Comparison of ENCODE assay signal across 12 mouse cellular contexts in the genomic region with DNA sequence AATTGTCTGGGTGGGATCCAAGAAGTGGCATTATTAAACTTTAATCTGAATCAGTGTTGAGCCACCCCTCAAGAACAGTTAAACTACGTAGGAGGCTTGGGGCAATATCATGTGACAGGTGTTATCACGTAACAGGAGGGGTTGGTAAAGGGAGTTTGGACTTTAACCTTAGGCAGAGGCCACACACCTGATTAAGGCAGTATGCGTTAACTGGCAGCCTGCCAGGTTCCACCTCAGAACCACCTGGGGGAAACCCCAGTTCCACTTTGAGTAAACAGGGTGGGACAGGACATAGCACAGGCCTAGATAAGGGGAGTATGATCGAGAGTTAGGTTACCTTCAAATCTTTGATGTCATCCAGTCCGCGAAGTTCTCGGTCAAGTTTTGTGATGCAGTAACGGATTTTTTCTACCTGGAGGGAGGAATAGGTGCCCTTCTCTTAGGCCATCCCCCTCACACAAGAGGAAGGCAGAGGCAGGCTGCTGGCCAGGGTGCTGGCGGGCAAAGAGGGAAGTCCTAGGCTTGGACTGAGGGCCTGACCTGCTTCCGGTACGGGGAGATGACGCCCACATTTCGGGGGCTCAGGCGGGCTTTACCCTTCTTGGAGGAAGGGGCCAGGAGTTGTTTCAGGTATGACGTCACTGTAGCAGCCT. TPM values are rescaled to one million over a fixed set of nuclear protein-coding genes. Genes with fewer than 3 reads are reported as not detected.
DNase-seq lines count a peak whose midpoint lies in the region; ATAC-seq lines count a peak whose summit lies in the region.
"Had no signal": no experiment of that assay in that cellular context is flagged by ENCODE, and none has a peak within 500 bp of the region (broad histone marks: within the 10 kb centered on the region; RNA-seq: fewer than 3 reads in every experiment).

No protein-coding gene starts in this region.

- 0 out of 2 replicates have a peak overlapping the region, but pooled peaks have one; percentile 19 for H3K9ac ChIP-seq in heart, embryonic 13.5 days
- no peak overlapping the region for H3K9ac ChIP-seq in embryonic facial prominence, embryonic 15.5 days
- H3K9ac ChIP-seq: forebrain, embryonic 13.5 days; midbrain, embryonic 13.5 days had no signal

- H3K4me2 ChIP-seq in heart, embryonic 13.5 days, result no peak overlapping the region
- H3K4me2 ChIP-seq in embryonic facial prominence, embryonic 15.5 days (replicated peaks), result no peak overlapping the region
- H3K4me2 ChIP-seq: forebrain, embryonic 13.5 days; midbrain, embryonic 13.5 days had no signal

- no peaks in the 10 kb centered on the region for H3K9me3 ChIP-seq in heart, embryonic 13.5 days
- no peaks in the 10 kb centered on the region for H3K9me3 ChIP-seq in embryonic facial prominence, embryonic 15.5 days (replicated peaks)
- H3K9me3 ChIP-seq: forebrain, embryonic 13.5 days; midbrain, embryonic 13.5 days had no signal

- 0 out of 2 replicates have a peak overlapping the region, but pooled peaks have one; percentile 96 for H3K27ac ChIP-seq in heart, embryonic 13.5 days (replicated peaks)
- 0 out of 2 replicates have a peak overlapping the region, but pooled peaks have one; percentile 71 for H3K27ac ChIP-seq in embryonic facial prominence, embryonic 15.5 days (replicated peaks)
- H3K27ac ChIP-seq: midbrain, embryonic 13.5 days had no signal

- no peak for ATAC-seq in heart, embryonic 13.5 days (ENCODE audit: extremely low read depth, insufficient number of reproducible peaks, low FRiP score, low TSS enrichment)
- ATAC-seq in embryonic facial prominence, embryonic 15.5 days (ENCODE audit: insufficient number of reproducible peaks, low FRiP score, low TSS enrichment, low read depth), result no peak
- ATAC-seq: forebrain, embryonic 13.5 days; midbrain, embryonic 13.5 days had no signal

- intact Hi-C loops in heart, postnatal 36 days (cut with DNase I), result no loop called here
- intact Hi-C loops in heart, postnatal 25 days (cut with DNase I), result no loop called here

- H3K4me1 ChIP-seq in heart, embryonic 13.5 days, result peaks cover 52% of the 10 kb centered on the region
- H3K4me1 ChIP-seq in embryonic facial prominence, embryonic 15.5 days, result peaks cover 48% of the 10 kb centered on the region

- no peak overlapping the region for H3K4me3 ChIP-seq in heart, embryonic 13.5 days
- no peak overlapping the region for H3K4me3 ChIP-seq in embryonic facial prominence, embryonic 15.5 days (replicated peaks)
- H3K4me3 ChIP-seq: forebrain, embryonic 13.5 days; midbrain, embryonic 13.5 days had no signal

- no peaks in the 10 kb centered on the region for H3K27me3 ChIP-seq in heart, embryonic 13.5 days (replicated peaks)
- H3K27me3 ChIP-seq in embryonic facial prominence, embryonic 15.5 days, result no peaks in the 10 kb centered on the region
- H3K27me3 ChIP-seq: forebrain, embryonic 13.5 days; midbrain, embryonic 13.5 days had no signal

- DNase-seq in heart, postnatal 36 days, result no peak
- peak; percentile 98 for DNase-seq in large intestine, adult 2 months (ENCODE audit: low read depth, low spot score)
- DNase-seq in lung, postnatal 4 days, result peak; percentile 47 to 61
- DNase-seq in frontal cortex, postnatal 25 days (ENCODE audit: low spot score in 2 of 2), result no peak
- no peak for DNase-seq in thymus, postnatal 14 days
- DNase-seq in heart, postnatal 25 days (ENCODE audit: low spot score), result no peak
- DNase-seq: cerebellum, adult 8-10 months had no signal

- 67% methylated on average over 15 of the region's 15 CpGs for WGBS in heart, embryonic 13.5 days
- WGBS in embryonic facial prominence, embryonic 15.5 days, result 70% methylated on average over 15 of the region's 15 CpGs
- 37% methylated on average over 15 of the region's 15 CpGs for WGBS in large intestine, adult 2 months

- peaks cover 91% of the 10 kb centered on the region for H3K36me3 ChIP-seq in heart, embryonic 13.5 days
- H3K36me3 ChIP-seq in embryonic facial prominence, embryonic 15.5 days, result peaks cover 75% of the 10 kb centered on the region

RNA-seq across cellular contexts. Expression of a gene that starts 8.4 kb away (rescaled TPM):
- 192 and 225 TPM in 2 replicates for polyA plus RNA-seq in heart, embryonic 13.5 days (2015; fragmentation: Nextera tagmentation; extraction: Ambion mirVana)
- 100 to 1,000 TPM in 1 of 2 experiments, 10 to 100 TPM in 1; 93.1 to 100 TPM for total RNA-seq in heart, postnatal 36 days (2021)
- 163 and 174 TPM in 2 replicates for polyA plus RNA-seq in embryonic facial prominence, embryonic 15.5 days (2015; fragmentation: Nextera tagmentation; extraction: Ambion mirVana)
- 142 and 143 TPM in 2 replicates for polyA plus RNA-seq in large intestine, adult 2 months (2012; rRNA removed)
- 100 to 1,000 TPM in 1 of 2 experiments, 10 to 100 TPM in 1; 96.9 to 108 TPM for total RNA-seq in heart, postnatal 25 days (2021)

RNA-seq across cellular contexts. Expression of a gene that starts 14.9 kb away (rescaled TPM):
- polyA plus RNA-seq in heart, embryonic 13.5 days (2015; fragmentation: Nextera tagmentation; extraction: Ambion mirVana), result 0.96 and 1.0 TPM in 2 replicates
- total RNA-seq in heart, postnatal 36 days (2021), result 1 to 10 TPM; 2.2 to 2.4 TPM
- polyA plus RNA-seq in embryonic facial prominence, embryonic 15.5 days (2015; fragmentation: Nextera tagmentation; extraction: Ambion mirVana), result 0.12 and 0.20 TPM in 2 replicates
- 0.07 and 0.59 TPM in 2 replicates for polyA plus RNA-seq in large intestine, adult 2 months (2012; rRNA removed)
- 1 to 10 TPM; 2.5 to 3.0 TPM for total RNA-seq in heart, postnatal 25 days (2021)
- polyA plus RNA-seq: C2C12; midbrain, embryonic 13.5 days had no signal

RNA-seq across cellular contexts. Expression of a gene that starts 15.7 kb away (rescaled TPM):
- polyA plus RNA-seq in heart, embryonic 13.5 days (2015; fragmentation: Nextera tagmentation; extraction: Ambion mirVana), result 36.6 and 38.7 TPM in 2 replicates
- total RNA-seq in heart, postnatal 36 days (2021), result 10 to 100 TPM; 24.0 to 26.2 TPM
- 4.7 and 4.8 TPM in 2 replicates for polyA plus RNA-seq in embryonic facial prominence, embryonic 15.5 days (2015; fragmentation: Nextera tagmentation; extraction: Ambion mirVana)
- 9.0 and 9.6 TPM in 2 replicates for polyA plus RNA-seq in large intestine, adult 2 months (2012; rRNA removed)
- total RNA-seq in heart, postnatal 25 days (2021), result 10 to 100 TPM; 22.4 to 26.6 TPM

RNA-seq across cellular contexts. Expression of a gene that starts 21.8 kb away (rescaled TPM):
- polyA plus RNA-seq in heart, embryonic 13.5 days (2015; fragmentation: Nextera tagmentation; extraction: Ambion mirVana), result 37.1 and 47.6 TPM in 2 replicates
- total RNA-seq in heart, postnatal 36 days (2021), result 1 to 10 TPM; 4.8 to 8.0 TPM
- polyA plus RNA-seq in embryonic facial prominence, embryonic 15.5 days (2015; fragmentation: Nextera tagmentation; extraction: Ambion mirVana), result 44.7 and 47.0 TPM in 2 replicates
- 20.0 and 44.6 TPM in 2 replicates for polyA plus RNA-seq in large intestine, adult 2 months (2012; rRNA removed)
- 1 to 10 TPM; 6.2 to 6.3 TPM for total RNA-seq in heart, postnatal 25 days (2021)

Comparison
In these comparisons a context has a peak if more than half of its experiments do, and no peak if none do; other contexts are left out.
1. DNase-seq: peak in large intestine, adult 2 months (single experiment) and lung, postnatal 4 days (2 of 2); none in heart, postnatal 36 days (0 of 2), frontal cortex, postnatal 25 days (0 of 2), thymus, postnatal 14 days (single experiment) and heart, postnatal 25 days (single experiment).